Mouse (Mus musculus): Measurements from ENCODE around the gene 9930111J21Rik2. TPM values are rescaled to one million over a fixed set of nuclear protein-coding genes. Genes with fewer than 3 reads are reported as not detected.
"Not testable (repeated sequence)": the region's sequence is repeated elsewhere in the genome, so short reads cannot be mapped to it uniquely, and the experiment has no call there.

The 9930111J21Rik2 gene
- polyA plus RNA-seq, 1 experiment from 2014 or later = not detected

GRCm38 (mm10) chr11:49061865-49062264, 10.8 kb upstream of the 9930111J21Rik2 start:
- H3K36me3 ChIP-seq (ENCODE audit: control insufficient read depth, insufficient read depth, low read length); H3K27ac ChIP-seq (ENCODE audit: low read depth, low read length); H3K9ac ChIP-seq (ENCODE audit: low read depth, low read length); H3K9me3 ChIP-seq (replicated peaks; ENCODE audit: control insufficient read depth, low read length); H3K4me2 ChIP-seq; H3K4me1 ChIP-seq (ENCODE audit: control insufficient read depth, insufficient read depth, low read length); H3K4me3 ChIP-seq (ENCODE audit: low read depth, low read length); H3K27me3 ChIP-seq (ENCODE audit: control insufficient read depth, insufficient read depth, low read length); ATAC-seq (replicated peaks; ENCODE audit: insufficient number of reproducible peaks, low FRiP score, low TSS enrichment): not testable (repeated sequence)
- 85% methylated on average over 1 of the region's 2 CpGs for WGBS (ENCODE audit: insufficient replicate concordance)

DNA sequence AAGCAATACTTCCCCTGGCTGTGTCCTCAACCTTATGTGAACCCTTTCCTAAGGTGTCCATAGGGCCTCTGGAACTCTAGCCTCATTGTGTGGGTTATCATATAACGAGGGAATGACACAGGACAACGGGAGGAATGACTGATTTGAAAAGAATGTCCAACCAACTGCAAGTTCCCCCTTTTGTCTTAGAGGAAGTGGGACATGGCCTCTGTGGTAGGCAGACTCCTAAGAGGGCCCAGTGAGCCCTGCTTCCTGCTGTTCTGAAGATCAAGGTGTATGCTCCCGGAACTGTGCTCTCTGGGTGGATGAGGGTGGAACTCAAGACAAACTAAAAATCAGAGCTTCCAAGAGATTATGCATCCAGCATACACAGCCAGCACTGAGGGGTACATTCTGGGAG, 9.0 kb upstream of the 9930111J21Rik2 start:
- H3K36me3 ChIP-seq (ENCODE audit: control insufficient read depth, insufficient read depth, low read length); H3K27me3 ChIP-seq (ENCODE audit: control insufficient read depth, insufficient read depth, low read length); H3K4me3 ChIP-seq (ENCODE audit: low read depth, low read length); H3K27ac ChIP-seq (ENCODE audit: low read depth, low read length); H3K9me3 ChIP-seq (replicated peaks; ENCODE audit: control insufficient read depth, low read length); H3K4me2 ChIP-seq; H3K9ac ChIP-seq (ENCODE audit: low read depth, low read length); ATAC-seq (replicated peaks; ENCODE audit: insufficient number of reproducible peaks, low FRiP score, low TSS enrichment); H3K4me1 ChIP-seq (ENCODE audit: control insufficient read depth, insufficient read depth, low read length): not testable (repeated sequence)
- WGBS (ENCODE audit: insufficient replicate concordance) = no CpG with 5 or more reads among the region's 3 CpGs

DNA sequence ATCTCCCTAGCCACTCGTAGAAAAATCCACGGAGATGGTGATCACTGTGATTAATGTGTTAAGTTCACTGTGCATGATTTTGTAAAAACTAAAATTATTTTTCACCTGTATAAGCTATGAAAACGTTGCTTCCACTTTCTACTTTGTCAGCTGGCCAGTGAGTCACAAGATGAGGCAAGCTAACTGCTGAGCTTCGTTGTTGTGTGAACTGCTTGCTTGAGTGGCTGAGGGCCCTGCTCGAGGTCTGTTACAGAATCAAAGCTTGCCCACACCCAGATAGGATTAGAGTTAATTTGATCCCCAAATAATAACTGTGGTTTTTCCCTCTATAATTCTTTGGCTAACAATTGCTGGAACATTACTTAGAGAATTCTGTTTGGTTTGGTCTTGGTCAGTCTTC, 852 bp upstream of the 9930111J21Rik2 start:
- H3K4me2 ChIP-seq; H3K27me3 ChIP-seq (ENCODE audit: control insufficient read depth, insufficient read depth, low read length): not testable (repeated sequence)

GRCm38 (mm10) chr11:49050064-49050463, 978 bp downstream of the 9930111J21Rik2 start:
- not testable (repeated sequence) for H3K9ac ChIP-seq (ENCODE audit: low read depth, low read length); H3K36me3 ChIP-seq (ENCODE audit: control insufficient read depth, insufficient read depth, low read length); H3K9me3 ChIP-seq (replicated peaks; ENCODE audit: control insufficient read depth, low read length); ATAC-seq (replicated peaks; ENCODE audit: insufficient number of reproducible peaks, low FRiP score, low TSS enrichment); H3K4me2 ChIP-seq; H3K4me1 ChIP-seq (ENCODE audit: control insufficient read depth, insufficient read depth, low read length); H3K27me3 ChIP-seq (ENCODE audit: control insufficient read depth, insufficient read depth, low read length); H3K27ac ChIP-seq (ENCODE audit: low read depth, low read length); H3K4me3 ChIP-seq (ENCODE audit: low read depth, low read length)

More for the DNA sequence above, 852 bp upstream of the 9930111J21Rik2 start:
- no CpG with 5 or more reads among the region's 5 CpGs for WGBS (ENCODE audit: insufficient replicate concordance)
- H3K27ac ChIP-seq (ENCODE audit: low read depth, low read length); ATAC-seq (replicated peaks; ENCODE audit: insufficient number of reproducible peaks, low FRiP score, low TSS enrichment); H3K9ac ChIP-seq (ENCODE audit: low read depth, low read length); H3K36me3 ChIP-seq (ENCODE audit: control insufficient read depth, insufficient read depth, low read length); H3K4me1 ChIP-seq (ENCODE audit: control insufficient read depth, insufficient read depth, low read length); H3K9me3 ChIP-seq (replicated peaks; ENCODE audit: control insufficient read depth, low read length); H3K4me3 ChIP-seq (ENCODE audit: low read depth, low read length): not testable (repeated sequence)

- not testable (repeated sequence) for ATAC-seq (replicated peaks; ENCODE audit: insufficient number of reproducible peaks, low FRiP score, low TSS enrichment); H3K9me3 ChIP-seq (replicated peaks; ENCODE audit: control insufficient read depth, low read length); H3K36me3 ChIP-seq (ENCODE audit: control insufficient read depth, insufficient read depth, low read length); H3K4me3 ChIP-seq (ENCODE audit: low read depth, low read length); H3K9ac ChIP-seq (ENCODE audit: low read depth, low read length); H3K4me2 ChIP-seq; H3K4me1 ChIP-seq (ENCODE audit: control insufficient read depth, insufficient read depth, low read length); H3K27ac ChIP-seq (ENCODE audit: low read depth, low read length); H3K27me3 ChIP-seq (ENCODE audit: control insufficient read depth, insufficient read depth, low read length)
These were observed 39.0 kb downstream of the 9930111J21Rik2 start for GRCm38 (mm10) chr11:49012074-49012473.

- H3K4me1 ChIP-seq (ENCODE audit: control insufficient read depth, insufficient read depth, low read length); ATAC-seq (replicated peaks; ENCODE audit: insufficient number of reproducible peaks, low FRiP score, low TSS enrichment); H3K9me3 ChIP-seq (replicated peaks; ENCODE audit: control insufficient read depth, low read length); H3K27ac ChIP-seq (ENCODE audit: low read depth, low read length); H3K4me3 ChIP-seq (ENCODE audit: low read depth, low read length); H3K9ac ChIP-seq (ENCODE audit: low read depth, low read length); H3K36me3 ChIP-seq (ENCODE audit: control insufficient read depth, insufficient read depth, low read length); H3K4me2 ChIP-seq; H3K27me3 ChIP-seq (ENCODE audit: control insufficient read depth, insufficient read depth, low read length): not testable (repeated sequence)
- whole genome bisulfite sequencing (ENCODE audit: insufficient replicate concordance) = 25% methylated on average over 1 of the region's 1 CpGs
These were observed 44.3 kb downstream of the 9930111J21Rik2 start for GRCm38 (mm10) chr11:49006785-49007184.

DNA sequence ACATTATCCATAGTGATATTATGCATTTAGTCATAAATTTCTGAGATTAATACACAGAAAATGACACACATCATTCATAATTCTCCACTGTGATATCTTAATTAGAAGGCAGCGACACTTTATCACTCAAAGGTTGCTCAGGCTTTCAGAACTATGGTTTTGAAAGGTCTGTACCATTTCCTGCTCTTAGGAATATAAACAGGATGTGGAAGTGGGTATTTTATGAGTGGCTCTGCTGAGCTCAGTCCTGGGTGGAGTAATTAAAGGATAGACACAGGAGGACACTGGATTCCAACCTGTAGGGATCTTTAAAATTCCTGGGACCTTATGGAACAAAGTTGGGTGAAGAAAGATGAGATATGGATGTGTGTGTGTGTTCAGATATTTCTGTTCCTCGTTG, 44.7 kb downstream of the 9930111J21Rik2 start:
- not testable (repeated sequence) for ATAC-seq (replicated peaks; ENCODE audit: insufficient number of reproducible peaks, low FRiP score, low TSS enrichment); H3K27me3 ChIP-seq (ENCODE audit: control insufficient read depth, insufficient read depth, low read length)

GRCm38 (mm10) chr11:49000411-49000810, 50.6 kb downstream of the 9930111J21Rik2 start:
- not testable (repeated sequence) for H3K4me2 ChIP-seq; H3K9ac ChIP-seq (ENCODE audit: low read depth, low read length); H3K4me1 ChIP-seq (ENCODE audit: control insufficient read depth, insufficient read depth, low read length); H3K9me3 ChIP-seq (replicated peaks; ENCODE audit: control insufficient read depth, low read length); ATAC-seq (replicated peaks; ENCODE audit: insufficient number of reproducible peaks, low FRiP score, low TSS enrichment); H3K36me3 ChIP-seq (ENCODE audit: control insufficient read depth, insufficient read depth, low read length); H3K4me3 ChIP-seq (ENCODE audit: low read depth, low read length); H3K27ac ChIP-seq (ENCODE audit: low read depth, low read length); H3K27me3 ChIP-seq (ENCODE audit: control insufficient read depth, insufficient read depth, low read length)
- 55% methylated on average over 1 of the region's 1 CpGs for WGBS (ENCODE audit: insufficient replicate concordance)

More for the DNA sequence above, 44.7 kb downstream of the 9930111J21Rik2 start:
- H3K4me3 ChIP-seq (ENCODE audit: low read depth, low read length); H3K36me3 ChIP-seq (ENCODE audit: control insufficient read depth, insufficient read depth, low read length); H3K27ac ChIP-seq (ENCODE audit: low read depth, low read length); H3K9me3 ChIP-seq (replicated peaks; ENCODE audit: control insufficient read depth, low read length); H3K9ac ChIP-seq (ENCODE audit: low read depth, low read length); H3K4me1 ChIP-seq (ENCODE audit: control insufficient read depth, insufficient read depth, low read length); H3K4me2 ChIP-seq: not testable (repeated sequence)
- 43% methylated on average over 2 of the region's 2 CpGs for WGBS (ENCODE audit: insufficient replicate concordance)

DNA sequence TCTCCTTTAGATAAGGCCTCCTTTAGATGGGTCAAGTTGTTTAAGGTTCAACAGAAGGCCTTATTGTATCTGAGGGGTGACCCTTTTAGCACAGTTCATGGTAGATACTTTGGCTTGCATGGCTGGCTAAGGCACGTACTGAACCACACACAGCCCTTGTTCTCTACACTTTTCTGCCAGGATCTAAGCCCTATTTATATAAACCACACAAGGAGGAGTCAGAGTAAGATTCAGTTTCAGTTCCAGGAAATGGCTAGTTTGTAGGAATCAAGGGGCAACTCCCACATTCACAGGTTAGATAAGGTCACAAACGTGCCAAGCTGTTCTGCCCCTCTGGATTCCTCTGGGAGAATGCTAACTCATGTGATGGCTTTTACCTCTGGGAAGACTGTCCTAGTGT, 57.0 kb downstream of the 9930111J21Rik2 start, which contains the start of gene Tgtp1:
Gene Tgtp1 (minus strand): TSS at position 155 of the 400 bp plus-strand sequence.
- ATAC-seq (replicated peaks; ENCODE audit: insufficient number of reproducible peaks, low FRiP score, low TSS enrichment); H3K4me2 ChIP-seq: not testable (repeated sequence)

More for the DNA sequence above, 57.0 kb downstream of the 9930111J21Rik2 start, which contains the start of gene Tgtp1:
- H3K9me3 ChIP-seq (replicated peaks; ENCODE audit: control insufficient read depth, low read length); H3K27ac ChIP-seq (ENCODE audit: low read depth, low read length); H3K36me3 ChIP-seq (ENCODE audit: control insufficient read depth, insufficient read depth, low read length); H3K4me3 ChIP-seq (ENCODE audit: low read depth, low read length); H3K27me3 ChIP-seq (ENCODE audit: control insufficient read depth, insufficient read depth, low read length); H3K9ac ChIP-seq (ENCODE audit: low read depth, low read length); H3K4me1 ChIP-seq (ENCODE audit: control insufficient read depth, insufficient read depth, low read length): not testable (repeated sequence)
- 42% methylated on average over 2 of the region's 2 CpGs for WGBS (ENCODE audit: insufficient replicate concordance)

All from heart, embryonic 11.5 days (tissue).